8 mouse cellular contexts compared by ENCODE assay signal in genomic region chr11:121229018-121229439, GRCm38 (mm10). TPM values are rescaled to one million over a fixed set of nuclear protein-coding genes. Genes with fewer than 3 reads are reported as not detected.
A peak's percentile ranks its signal among the peaks of the same experiment; 100 is the strongest.
DNase-seq lines count a peak whose midpoint lies in the region; ATAC-seq and TF ChIP-seq lines count a peak whose summit lies in the region.

TSS of gene Cybc1 (minus strand) at chr11:121229322.

- no peak for TF ChIP-seq CTCF in MEL (IDR thresholded peaks at IDR 0.05 in 2 of 3, conservative IDR thresholded peaks at IDR 0.05 in 1 of 3; ENCODE audit: control insufficient read depth in 1 of 3, insufficient read depth in 1 of 3, low read depth in 2 of 3, low read length in 3 of 3, poor library complexity in 1 of 3, severe bottlenecking in 1 of 3)
- TF ChIP-seq CTCF in lung, adult 2 months (IDR thresholded peaks at IDR 0.05; ENCODE audit: insufficient read depth, low read length): no peak

- no peak for TF ChIP-seq RAD21 in MEL (IDR thresholded peaks at IDR 0.05; ENCODE audit: low read depth, low read length)

- intact Hi-C loops in heart, postnatal 25 days (cut with DNase I): loop anchor here (2.0 kb wide), 1 partner anchor 24 kb away; the partner anchor contains the start of genes Hexdc and Ogfod3

- H3K4me2 ChIP-seq in forebrain, embryonic 16.5 days (ENCODE audit: low read length): peak within 1 kb of the TSS; percentile 67
- H3K4me2 ChIP-seq in neural tube, embryonic 15.5 days: peak within 1 kb of the TSS; percentile 81

- peak; percentile 96 for ATAC-seq in forebrain, embryonic 16.5 days
- peak; percentile 86 for ATAC-seq in neural tube, embryonic 15.5 days (ENCODE audit: low FRiP score)

- TF ChIP-seq EP300 in MEL (IDR thresholded peaks at IDR 0.05; ENCODE audit: low read depth in 1 of 2, low read length in 2 of 2): peak in 1 of 2 experiments; percentile 18; a peak in 1 of 4 replicates

- peaks cover 14% of the 10 kb centered on the region for H3K79me2 ChIP-seq in MEL (ENCODE audit: control insufficient read depth, insufficient read depth, low read length, poor library complexity)

- peak; percentile 95 for DNase-seq in MEL (ENCODE audit: low read depth, low spot score)
- DNase-seq in cerebellum, adult 11-12 months: peak; percentile 77
- DNase-seq in heart, postnatal 25 days (ENCODE audit: low spot score): peak; percentile 70
- DNase-seq in layer of hippocampus, adult 18-20 months (ENCODE audit: low spot score in 2 of 2): peak; percentile 63 to 73
- DNase-seq in lung, adult 2 months: peak; percentile 80
- DNase-seq in testis, postnatal 14 days (ENCODE audit: low spot score): peak; percentile 64

- TF ChIP-seq POLR2A in MEL (IDR thresholded peaks at IDR 0.05; ENCODE audit: control insufficient read depth in 1 of 2, insufficient read depth in 1 of 2, low read depth in 1 of 2, low read length in 2 of 2, poor library complexity in 1 of 2): peak; percentile 56 to 89; a peak in 2 of 4 replicates
- TF ChIP-seq POLR2A in lung, adult 2 months (IDR thresholded peaks at IDR 0.05; ENCODE audit: borderline replicate concordance, extremely low read depth, low read depth, low read length): peak; percentile 47; the same call in 1 of the 2 replicates

- peak within 1 kb of the TSS; percentile 89 to 99 for H3K4me3 ChIP-seq in MEL (ENCODE audit: control insufficient read depth in 1 of 2, insufficient read depth in 1 of 2, low read depth in 2 of 2, low read length in 2 of 2)
- peak within 1 kb of the TSS; percentile 84 for H3K4me3 ChIP-seq in forebrain, embryonic 16.5 days (replicated peaks; ENCODE audit: low read length)
- peak within 1 kb of the TSS; percentile 66 for H3K4me3 ChIP-seq in lung, adult 2 months (replicated peaks; ENCODE audit: extremely low read depth, low read depth, low read length)
- peak within 1 kb of the TSS; percentile 79 for H3K4me3 ChIP-seq in neural tube, embryonic 15.5 days (replicated peaks)

- H3K27ac ChIP-seq in MEL (ENCODE audit: control insufficient read depth, low read depth, low read length): peak within 1 kb of the TSS; percentile 86
- H3K27ac ChIP-seq in forebrain, embryonic 16.5 days (ENCODE audit: low read length): peak within 1 kb of the TSS; percentile 52
- H3K27ac ChIP-seq in neural tube, embryonic 15.5 days (replicated peaks): peak within 1 kb of the TSS; percentile 75

- no peaks in the 10 kb centered on the region for H3K27me3 ChIP-seq in MEL (ENCODE audit: control insufficient read depth in 1 of 2, insufficient read depth in 2 of 2, low read length in 2 of 2)
- H3K27me3 ChIP-seq in forebrain, embryonic 16.5 days (replicated peaks; ENCODE audit: control insufficient read depth, insufficient read depth, low read length): no peaks in the 10 kb centered on the region
- H3K27me3 ChIP-seq in neural tube, embryonic 15.5 days (replicated peaks): no peaks in the 10 kb centered on the region

- no peaks in the 10 kb centered on the region for H3K9me3 ChIP-seq in MEL (replicated peaks; ENCODE audit: insufficient read depth, low read length)
- no peaks in the 10 kb centered on the region for H3K9me3 ChIP-seq in forebrain, embryonic 16.5 days (ENCODE audit: control insufficient read depth, low read length)
- no peaks in the 10 kb centered on the region for H3K9me3 ChIP-seq in neural tube, embryonic 15.5 days (replicated peaks)

- H3K9ac ChIP-seq in MEL (ENCODE audit: control insufficient read depth, low read depth, low read length, poor library complexity, severe bottlenecking): peak within 1 kb of the TSS; percentile 87
- peak within 1 kb of the TSS; percentile 72 for H3K9ac ChIP-seq in forebrain, embryonic 16.5 days (replicated peaks; ENCODE audit: low read depth, low read length)
- H3K9ac ChIP-seq in neural tube, embryonic 15.5 days (replicated peaks): peak within 1 kb of the TSS; percentile 65

- H3K4me1 ChIP-seq in MEL (ENCODE audit: control insufficient read depth in 1 of 2, insufficient read depth in 2 of 2, low read length in 2 of 2): peaks cover 25 to 27% of the 10 kb centered on the region in 2 experiments
- peaks cover 20% of the 10 kb centered on the region for H3K4me1 ChIP-seq in forebrain, embryonic 16.5 days (replicated peaks; ENCODE audit: control insufficient read depth, insufficient read depth, low read length)
- H3K4me1 ChIP-seq in lung, adult 2 months (ENCODE audit: control insufficient read depth, insufficient read depth, low read length): peaks cover 7% of the 10 kb centered on the region
- H3K4me1 ChIP-seq in neural tube, embryonic 15.5 days: peaks cover 32% of the 10 kb centered on the region

- WGBS in forebrain, embryonic 16.5 days: under 1% methylated on average over 23 of the region's 23 CpGs
- WGBS in lung, adult 2 months: under 1% methylated on average over 23 of the region's 23 CpGs
- under 1% methylated on average over 23 of the region's 23 CpGs for WGBS in neural tube, embryonic 15.5 days

- peaks cover 2 to 29% of the 10 kb centered on the region in 2 experiments; a peak in 3 of 4 replicates for H3K36me3 ChIP-seq in MEL (ENCODE audit: control insufficient read depth in 1 of 2, insufficient read depth in 2 of 2, low read length in 2 of 2)
- H3K36me3 ChIP-seq in forebrain, embryonic 16.5 days (ENCODE audit: control insufficient read depth, insufficient read depth): peaks cover 9% of the 10 kb centered on the region; the same call in 1 of the 2 replicates
- H3K36me3 ChIP-seq in neural tube, embryonic 15.5 days: peaks cover 27% of the 10 kb centered on the region

TF ChIP-seq in MEL, 35 proteins besides CTCF, POLR2A, EP300 and RAD21:
- peak; percentile 99 for TF ChIP-seq ELF1 (IDR thresholded peaks at IDR 0.05; ENCODE audit: low read depth, low read length)
- no peak for TF ChIP-seq MEF2A (IDR thresholded peaks at IDR 0.05; ENCODE audit: extremely low read depth, insufficient replicate concordance, low read depth, low read length, poor library complexity, severe bottlenecking)
- TF ChIP-seq MYC (IDR thresholded peaks at IDR 0.05; ENCODE audit: low read depth, low read length): 0 out of 2 replicates have a peak, but pooled peaks have one; percentile 25
- TF ChIP-seq USF1 (IDR thresholded peaks at IDR 0.05; ENCODE audit: low read depth, low read length): no peak
- TF ChIP-seq USF2 (IDR thresholded peaks at IDR 0.05; ENCODE audit: borderline replicate concordance in 1 of 2, insufficient read depth in 1 of 2, low read depth in 1 of 2, low read length in 2 of 2): no peak
- peak; percentile 74 for TF ChIP-seq HCFC1 (IDR thresholded peaks at IDR 0.05; ENCODE audit: low read depth, low read length)
- no peak for TF ChIP-seq POLR2AphosphoS5 (IDR thresholded peaks at IDR 0.05; ENCODE audit: borderline replicate concordance, low read depth, low read length)
- TF ChIP-seq MAX (IDR thresholded peaks at IDR 0.05; ENCODE audit: low read length): peak; percentile 15; the same call in 1 of the 2 replicates
- 0 out of 2 replicates have a peak, but pooled peaks have one; percentile 12 for TF ChIP-seq TCF12 (IDR thresholded peaks at IDR 0.05; ENCODE audit: low read depth, low read length)
- peak; percentile 87; the same call in 1 of the 2 replicates for TF ChIP-seq MXI1 (IDR thresholded peaks at IDR 0.05; ENCODE audit: low read depth, low read length)
- no peak for TF ChIP-seq MYB (IDR thresholded peaks at IDR 0.05; ENCODE audit: low read depth, low read length)
- TF ChIP-seq BHLHE40 (IDR thresholded peaks at IDR 0.05; ENCODE audit: borderline replicate concordance, low read depth, low read length): no peak
- peak; percentile 94 for TF ChIP-seq NELFE (IDR thresholded peaks at IDR 0.05; ENCODE audit: low read depth, low read length)
- no peak for TF ChIP-seq GABPA (IDR thresholded peaks at IDR 0.05; ENCODE audit: low read depth, low read length)
- TF ChIP-seq ZNF384 (IDR thresholded peaks at IDR 0.05; ENCODE audit: low read depth, low read length): no peak
- peak; percentile 93 for TF ChIP-seq SIN3A (IDR thresholded peaks at IDR 0.05; ENCODE audit: low read length)
- peak; percentile 86 for TF ChIP-seq POLR2AphosphoS2 (IDR thresholded peaks at IDR 0.05; ENCODE audit: low read length)
- no peak for TF ChIP-seq GATA1 (IDR thresholded peaks at IDR 0.05; ENCODE audit: low read depth, low read length)
- TF ChIP-seq NRF1 (IDR thresholded peaks at IDR 0.05; ENCODE audit: insufficient read depth, low read depth, low read length, poor library complexity, severe bottlenecking): peak; percentile 11; the same call in 1 of the 2 replicates
- TF ChIP-seq UBTF (IDR thresholded peaks at IDR 0.05; ENCODE audit: borderline replicate concordance, insufficient read depth, low read depth, low read length): no peak
- no peak; the same call in 1 of the 2 replicates for TF ChIP-seq ETS1 (IDR thresholded peaks at IDR 0.05; ENCODE audit: low read depth, low read length)
- TF ChIP-seq E2F4 (IDR thresholded peaks at IDR 0.05; ENCODE audit: borderline replicate concordance, low read depth, low read length): no peak
- TF ChIP-seq RCOR1 (IDR thresholded peaks at IDR 0.05; ENCODE audit: low read depth, low read length): no peak
- TF ChIP-seq MAZ (IDR thresholded peaks at IDR 0.05; ENCODE audit: low read depth, low read length): peak; percentile 69
- no peak; the same call in none of the 2 replicates for TF ChIP-seq TBP (IDR thresholded peaks at IDR 0.05; ENCODE audit: low read depth, low read length)
- no peak for TF ChIP-seq MAFK (IDR thresholded peaks at IDR 0.05; ENCODE audit: borderline replicate concordance, low read depth, low read length)
- TF ChIP-seq ZMIZ1 (IDR thresholded peaks at IDR 0.05; ENCODE audit: low read depth, low read length): no peak
- TF ChIP-seq JUND (IDR thresholded peaks at IDR 0.05; ENCODE audit: low read depth, low read length): no peak
- TF ChIP-seq CHD2 (IDR thresholded peaks at IDR 0.05; ENCODE audit: low read length): no peak
- TF ChIP-seq ZC3H11A (IDR thresholded peaks at IDR 0.05; ENCODE audit: low read depth, low read length): no peak
- no peak for TF ChIP-seq ZKSCAN1 (IDR thresholded peaks at IDR 0.05; ENCODE audit: low read depth, low read length)
- TF ChIP-seq TAL1 (IDR thresholded peaks at IDR 0.05; ENCODE audit: low read length): no peak
- no peak for TF ChIP-seq KAT2A (conservative IDR thresholded peaks at IDR 0.05; ENCODE audit: low read depth, low read length)
TF ChIP-seq in MEL: peak in this region for 11.

RNA-seq across cellular contexts. Expression of gene Cybc1, which starts in this region (rescaled TPM):
- total RNA-seq in MEL (2012; rRNA removed): 42.5 and 46.1 TPM in 2 replicates
- 10 to 100 TPM in 1 of 2 experiments, not detected in 1; 43.6 TPM for polyA plus RNA-seq in MEL (2012; ENCODE audit: insufficient read depth in 1 of 2, insufficient read length in 2 of 2, low read depth in 1 of 2, low replicate concordance in 2 of 2, missing spikeins in 1 of 2)
- 44.2 and 47.4 TPM in 2 replicates for polyA plus RNA-seq in forebrain, embryonic 16.5 days (2015; fragmentation: Nextera tagmentation; extraction: Ambion mirVana)
- 1 to 10 TPM; 7.8 to 9.5 TPM for total RNA-seq in heart, postnatal 25 days (2021)
- 10 to 100 TPM; 25.3 to 27.2 TPM for total RNA-seq in layer of hippocampus, adult 18-20 months (2021)
- polyA plus RNA-seq in lung, adult 2 months (2012; rRNA removed): 23.7 and 25.3 TPM in 2 replicates
- polyA plus RNA-seq in neural tube, embryonic 15.5 days (2015; fragmentation: Nextera tagmentation; extraction: Ambion mirVana): 35.7 and 38.9 TPM in 2 replicates

Comparison
In these comparisons a context has a peak if more than half of its experiments do, and no peak if none do; other contexts are left out.
1. Peak in every context shown above with its lines: DNase-seq, ATAC-seq, H3K4me3 ChIP-seq and H3K27ac ChIP-seq.